Mouse (Mus musculus) heart, postnatal 0 days (tissue): Measurements from ENCODE around the gene Cul4b. TPM values are rescaled to one million over a fixed set of nuclear protein-coding genes. Genes with fewer than 3 reads are reported as not detected.

ENCODE experiments used
- polyA plus RNA-seq: library from polyadenylated mRNA; unstranded; fragments of >200 nt; fragmentation: Nextera tagmentation; extraction: Ambion mirVana; gene quantifications from 2 replicates; pipeline ENCODE4 v1.2.1, GENCODE M21; 2015
- total RNA-seq: library from RNA; depleted of rRNA; stranded (reverse); fragments of >200 nt; gene quantifications from 2 replicates; pipeline ENCODE4 v1.2.3, GENCODE M21; 2014; ENCODE audit warnings: low replicate concordance; rRNA removed

Cul4b gene
- total and polyA plus RNA-seq, 2 experiments from 2014 or later = 8.3 to 11.7 TPM

Other genes starting within 250 kb of the Cul4b start
- 135 and 142 TPM in 2 replicates for gene Lamp2, start 119.7 kb downstream of the Cul4b start, total RNA-seq
- gene Lamp2, start 119.7 kb downstream of the Cul4b start, polyA plus RNA-seq = 111 and 113 TPM in 2 replicates
- 17.7 and 44.0 TPM in 2 replicates for gene Mcts1, start 24.4 kb upstream of the Cul4b start, total RNA-seq
- 64.9 and 78.4 TPM in 2 replicates for gene Mcts1, start 24.4 kb upstream of the Cul4b start, polyA plus RNA-seq
- gene C1galt1c1, start 58.9 kb upstream of the Cul4b start, total RNA-seq = 9.2 TPM in 2 replicates
- 16.1 and 23.6 TPM in 2 replicates for gene C1galt1c1, start 58.9 kb upstream of the Cul4b start, polyA plus RNA-seq
- gene 6030498E09Rik, start 196.5 kb upstream of the Cul4b start, total RNA-seq = not detected in 2 replicates
- gene 6030498E09Rik, start 196.5 kb upstream of the Cul4b start, polyA plus RNA-seq = 0.75 and 1.3 TPM in 2 replicates